Mouse (Mus musculus) G1E (cell line): Measurements from ENCODE around the gene Gm12216.

Experiments
- CTCF ChIP-seq: IDR thresholded peaks from 2 replicates; pipeline ENCODE4 v1.5.1; 2012; ENCODE audit warnings: low read depth, low read length, inconsistent platforms, mixed read lengths
- GATA2 ChIP-seq: IDR thresholded peaks from 2 replicates; pipeline ENCODE4 v1.6.1; 2012; ENCODE audit warnings: low read depth, low read length, inconsistent platforms, borderline replicate concordance
- TAL1 ChIP-seq: conservative IDR thresholded peaks from 2 replicates; pipeline ENCODE4 v1.6.1; 2012; ENCODE audit warnings: low read depth, low read length, inconsistent platforms, mixed read lengths

DNA sequence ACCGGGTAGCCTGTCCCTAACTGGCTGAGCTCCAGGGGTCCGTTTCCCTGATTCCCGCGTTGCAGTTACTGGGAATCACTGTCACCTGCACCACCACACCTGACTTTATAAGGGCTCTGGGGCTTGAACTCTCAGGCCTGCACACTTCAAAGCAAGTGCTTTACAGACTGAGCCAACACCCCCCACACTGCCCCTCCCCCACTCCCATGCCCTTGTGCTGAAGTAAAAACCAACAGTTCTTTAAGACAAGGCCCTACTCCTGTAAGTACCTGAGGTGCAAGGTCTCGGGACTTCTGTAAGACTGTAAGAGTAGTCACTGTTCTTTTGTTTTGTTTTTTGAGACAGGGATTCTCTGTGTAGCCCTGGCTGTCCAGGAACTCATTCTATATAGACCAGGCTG, 80.6 kb downstream of the Gm12216 start:
- no peak for TF ChIP-seq TAL1
- TF ChIP-seq CTCF: no peak
- no peak for TF ChIP-seq GATA2
